Mouse (Mus musculus) olfactory bulb, adult 2 months (tissue): ENCODE results near the gene Dock2. TPM values are rescaled to one million over a fixed set of nuclear protein-coding genes. Genes with fewer than 3 reads are reported as not detected.
"Not testable (repeated sequence)": the region's sequence is repeated elsewhere in the genome, so short reads cannot be mapped to it uniquely, and the experiment has no call there.

Experiments
- H3K27ac ChIP-seq: fragments of 200-500 bp; 2 replicates; pipeline ENCODE4 v1.5.1; 2012; ENCODE audit warnings: low read depth, low read length; ENCODE audit not compliant: insufficient read depth
- H3K4me1 ChIP-seq: fragments of 200-500 bp; 2 replicates; pipeline ENCODE4 v1.6.1; 2012; ENCODE audit warnings: low read length; ENCODE audit not compliant: control insufficient read depth, insufficient read depth
- H3K4me3 ChIP-seq: fragments of 200-500 bp; 2 replicates; pipeline ENCODE4 v1.5.1; 2012; ENCODE audit warnings: mild to moderate bottlenecking, low read depth, low read length, moderate library complexity; ENCODE audit not compliant: insufficient read depth
- CTCF ChIP-seq: fragments of 200-500 bp; IDR thresholded peaks from 2 replicates; pipeline ENCODE4 v1.5.1; 2012; ENCODE audit warnings: low read depth, mild to moderate bottlenecking, low read length, moderate library complexity; ENCODE audit not compliant: insufficient read depth
- POLR2A ChIP-seq: fragments of 200-500 bp; IDR thresholded peaks from 2 replicates; pipeline ENCODE4 v1.6.1; 2012; ENCODE audit warnings: mild to moderate bottlenecking, low read depth, low read length, moderate library complexity; ENCODE audit not compliant: insufficient read depth
- WGBS: fragments of 180-500 bp; shearing (Covaris S2); methylation state at CpG from one replicate; pipeline ENCODE4 v1.1.7; 2018; 5-methylcytosine and 5-hydroxymethylcytosine counted together
- polyA plus RNA-seq: library from polyadenylated mRNA; stranded (reverse); fragments of >200 nt; gene quantifications from 2 replicates; pipeline ENCODE4 v1.2.4, GENCODE M21; 2012; ENCODE audit warnings: low replicate concordance; ENCODE audit not compliant: missing spikeins, insufficient read depth, insufficient read length

Gene Dock2
- polyA plus RNA-seq, 1 experiment: not detected

DNA sequence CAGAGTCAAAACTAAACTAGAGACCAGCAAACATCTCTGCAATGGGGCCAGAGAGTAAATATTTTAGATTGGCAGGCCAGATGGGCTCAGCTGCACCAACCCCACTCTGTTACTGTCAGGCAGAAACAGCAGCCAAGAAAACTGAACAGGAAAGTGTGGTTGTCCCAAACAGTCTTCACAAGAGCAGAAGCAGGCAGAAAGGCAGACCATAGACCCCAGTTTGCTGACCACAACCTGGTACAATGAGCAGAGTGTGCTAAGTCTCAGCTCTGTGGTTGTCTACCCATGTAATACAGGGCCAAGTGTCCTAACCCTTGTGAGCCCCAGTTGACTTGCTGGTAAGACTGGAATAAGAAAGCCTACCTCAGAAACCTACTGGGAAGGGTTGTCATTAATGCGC, 543.4 kb downstream of the Dock2 start:
- Histone ChIP-seq H3K4me3 (no peak overlapping the region), H3K27ac (no peak overlapping the region), H3K4me1 (peaks cover 4% of the 10 kb centered on the region)
- no peak for TF ChIP-seq CTCF
- TF ChIP-seq POLR2A: no peak
- WGBS: 97% methylated on average over 1 of the region's 1 CpGs

DNA sequence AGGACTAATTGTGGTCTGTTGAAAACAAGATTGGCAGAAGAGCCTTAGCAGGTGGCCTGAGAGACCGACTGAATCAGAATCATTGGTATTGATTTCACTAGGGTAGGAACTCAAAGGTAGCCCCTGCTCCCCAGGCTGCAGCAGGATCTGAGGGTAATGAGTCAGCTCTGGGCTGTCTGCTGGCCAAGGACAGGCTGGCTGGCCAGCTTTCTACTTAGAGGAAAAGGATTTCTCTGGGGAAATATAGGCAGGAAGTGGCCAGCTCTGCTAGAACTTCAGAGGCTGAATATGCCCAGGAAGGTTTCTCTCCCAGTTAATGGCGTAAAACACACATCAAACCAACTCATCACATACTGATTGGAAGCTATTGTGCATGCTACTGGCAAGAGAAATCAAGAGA, 544.0 kb downstream of the Dock2 start:
- no peak for TF ChIP-seq POLR2A
- no peak for TF ChIP-seq CTCF
- peaks cover 4% of the 10 kb centered on the region for H3K4me1 ChIP-seq
- H3K27ac ChIP-seq: no peak overlapping the region
- WGBS: 81% methylated on average over 2 of the region's 2 CpGs
- H3K4me3 ChIP-seq: no peak overlapping the region

DNA sequence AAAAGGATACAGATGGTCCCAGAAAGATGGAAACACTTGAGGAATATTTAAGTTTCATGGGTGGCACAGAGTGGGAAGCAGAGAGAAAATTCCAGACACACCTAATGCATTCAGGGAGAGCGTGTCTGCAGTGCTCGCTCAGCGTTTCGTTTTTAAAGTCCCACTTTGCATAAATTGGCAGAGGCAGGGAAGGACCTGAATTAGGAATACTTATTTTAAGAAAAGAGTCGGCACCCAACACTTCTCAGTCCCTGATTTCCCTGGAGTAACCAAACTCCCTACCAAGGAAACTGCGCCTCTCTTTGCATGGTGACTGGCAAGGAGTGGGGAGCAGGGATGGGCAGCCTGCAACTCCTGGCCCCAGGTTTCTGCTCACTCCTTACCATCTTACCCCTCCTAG, 546.8 kb downstream of the Dock2 start:
- no peak for TF ChIP-seq CTCF
- TF ChIP-seq POLR2A: no peak
- no peak overlapping the region for H3K4me3 ChIP-seq
- 63% methylated on average over 6 of the region's 6 CpGs for WGBS
- H3K27ac ChIP-seq: no peak overlapping the region
- H3K4me1 ChIP-seq: peaks cover 4% of the 10 kb centered on the region

DNA sequence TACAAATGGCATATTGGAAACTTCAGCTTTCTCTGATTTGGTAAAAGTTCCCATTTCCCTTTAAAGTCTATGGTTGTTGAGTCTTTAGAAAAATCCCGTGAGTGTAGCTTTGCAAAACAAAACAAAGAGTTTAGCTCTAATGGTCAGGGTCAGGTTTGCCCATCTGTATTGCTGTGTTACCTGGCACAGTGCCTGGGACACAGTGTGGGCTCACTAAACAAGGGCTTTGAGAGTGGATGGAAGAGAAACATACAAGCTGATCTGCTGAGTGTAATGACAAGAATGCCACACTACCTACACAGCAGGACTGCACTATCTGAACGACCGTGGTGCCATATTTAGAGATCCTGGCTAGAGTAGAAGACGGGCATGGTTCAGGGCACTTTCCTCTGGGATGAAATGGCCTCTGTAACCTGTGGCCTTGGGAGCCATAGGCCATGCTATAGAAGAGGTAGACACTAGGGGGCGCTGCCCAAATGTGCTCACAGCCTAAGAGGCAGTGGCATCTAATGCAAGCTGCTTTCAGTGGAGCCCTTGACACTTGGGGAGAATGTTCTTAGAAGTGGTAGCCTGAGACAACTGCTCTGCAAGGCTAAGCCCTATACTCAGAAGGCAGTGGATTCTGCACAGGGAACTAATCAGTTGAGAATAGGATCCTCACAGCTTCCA, 547.5 kb downstream of the Dock2 start:
- Histone ChIP-seq H3K4me3 (no peak overlapping the region), H3K4me1 (peaks cover 9% of the 10 kb centered on the region), H3K27ac (no peak overlapping the region)
- WGBS: 48% methylated on average over 5 of the region's 5 CpGs
- TF ChIP-seq CTCF (no peak), POLR2A (no peak)

DNA sequence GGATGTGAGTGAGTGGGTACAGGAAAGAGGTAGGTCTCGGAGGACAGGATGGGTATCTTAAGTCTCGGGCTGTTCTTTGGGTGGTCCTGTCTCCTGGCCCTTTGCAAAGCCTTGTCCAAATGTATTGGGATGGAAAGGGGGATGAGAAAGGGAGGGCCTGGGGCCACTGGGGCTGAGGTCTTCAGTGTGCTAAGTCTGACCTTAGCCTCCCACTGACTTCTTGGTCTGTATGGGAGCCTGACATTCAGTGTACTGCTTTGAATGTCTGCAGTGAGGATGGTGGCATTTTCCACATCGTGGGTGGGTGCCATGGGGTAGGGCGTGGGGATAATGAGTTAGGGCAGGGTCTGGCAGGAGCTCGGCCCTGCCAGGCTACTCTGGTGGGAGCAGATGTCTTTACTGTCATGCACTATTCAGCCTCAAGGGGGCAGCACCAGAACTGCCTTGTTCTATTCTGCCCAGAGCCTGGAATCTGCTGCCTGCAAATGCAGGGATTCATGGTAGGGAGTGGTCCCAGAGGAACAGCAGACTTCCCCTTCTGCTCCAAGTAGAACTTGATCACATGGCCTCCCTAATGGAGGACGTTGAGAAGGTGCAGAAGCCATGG, 554.8 kb downstream of the Dock2 start:
- H3K27ac ChIP-seq: no peak overlapping the region
- TF ChIP-seq POLR2A: no peak
- peak; percentile 56; the same call in 1 of the 2 replicates for TF ChIP-seq CTCF
- no peak overlapping the region for H3K4me3 ChIP-seq
- H3K4me1 ChIP-seq: peaks cover 22% of the 10 kb centered on the region
- WGBS: 41% methylated on average over 6 of the region's 6 CpGs

DNA sequence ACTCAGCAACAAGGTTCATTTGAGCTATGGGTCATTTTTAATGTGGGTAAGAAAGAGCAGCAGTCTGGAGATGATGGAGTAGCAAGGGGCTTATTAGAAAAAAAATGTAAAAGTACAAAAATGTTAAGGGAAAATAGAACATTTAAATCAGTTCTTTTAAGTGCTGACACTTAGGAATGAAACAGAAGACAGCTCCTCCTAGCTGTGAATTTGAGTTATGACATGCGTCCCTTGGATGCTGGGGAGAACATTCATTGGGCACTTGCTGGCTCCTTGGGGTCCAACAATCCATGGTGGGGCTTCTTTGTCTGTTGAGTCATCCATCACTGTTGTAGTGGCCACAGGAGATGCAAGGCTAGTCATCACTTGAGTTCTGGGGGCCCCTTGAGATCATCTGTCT, 556.5 kb downstream of the Dock2 start:
- TF ChIP-seq POLR2A: no peak
- TF ChIP-seq CTCF: peak; percentile 13; the same call in 1 of the 2 replicates
- Histone ChIP-seq H3K4me1 (peaks cover 22% of the 10 kb centered on the region), H3K4me3 (no peak overlapping the region), H3K27ac (no peak overlapping the region)
- 76% methylated on average over 1 of the region's 1 CpGs for WGBS

DNA sequence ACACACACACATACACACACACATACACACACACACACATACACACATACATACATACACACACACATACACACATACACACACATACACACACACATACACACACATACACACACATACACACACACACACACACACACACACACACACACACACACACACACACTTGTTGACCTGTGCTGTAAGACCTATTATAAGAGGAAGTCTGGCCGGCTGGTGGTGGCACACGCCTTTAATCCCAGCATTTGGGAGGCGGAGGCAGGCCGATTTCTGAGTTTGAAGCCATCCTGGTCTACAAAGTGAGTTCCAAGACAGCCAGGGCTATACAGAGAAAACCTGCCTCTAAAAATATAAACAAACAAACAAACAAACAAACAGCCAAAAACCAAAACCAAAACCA, 563.1 kb downstream of the Dock2 start:
- H3K4me1 ChIP-seq, H3K4me3 ChIP-seq, H3K27ac ChIP-seq: not testable (repeated sequence)
- 86% methylated on average over 4 of the region's 4 CpGs for WGBS

DNA sequence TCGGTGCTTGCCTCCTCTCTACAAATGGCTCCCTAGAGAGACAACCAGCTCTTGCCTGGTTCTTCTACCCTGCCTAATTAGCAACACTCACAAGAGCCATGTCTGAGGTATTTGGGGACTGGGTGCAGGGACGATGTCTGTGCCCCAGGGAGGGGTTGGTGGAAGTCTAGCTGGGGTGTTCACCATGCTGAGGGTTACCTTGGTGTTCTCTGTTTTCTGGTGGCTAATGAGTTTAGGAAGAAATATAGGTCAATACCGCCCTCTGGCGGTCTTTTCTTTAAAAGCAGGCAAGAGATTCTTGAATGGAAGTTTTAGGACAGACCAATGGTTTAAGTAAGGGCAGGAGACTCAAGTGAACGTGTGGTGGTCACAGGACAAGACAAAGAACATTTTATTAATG, 570.8 kb downstream of the Dock2 start:
- WGBS: 18% methylated on average over 5 of the region's 5 CpGs
- no peaks in the 10 kb centered on the region; the same call in 1 of the 2 replicates for H3K4me1 ChIP-seq
- TF ChIP-seq POLR2A (no peak), CTCF (no peak)
- H3K4me3 ChIP-seq: no peak overlapping the region
- H3K27ac ChIP-seq: no peak overlapping the region

DNA sequence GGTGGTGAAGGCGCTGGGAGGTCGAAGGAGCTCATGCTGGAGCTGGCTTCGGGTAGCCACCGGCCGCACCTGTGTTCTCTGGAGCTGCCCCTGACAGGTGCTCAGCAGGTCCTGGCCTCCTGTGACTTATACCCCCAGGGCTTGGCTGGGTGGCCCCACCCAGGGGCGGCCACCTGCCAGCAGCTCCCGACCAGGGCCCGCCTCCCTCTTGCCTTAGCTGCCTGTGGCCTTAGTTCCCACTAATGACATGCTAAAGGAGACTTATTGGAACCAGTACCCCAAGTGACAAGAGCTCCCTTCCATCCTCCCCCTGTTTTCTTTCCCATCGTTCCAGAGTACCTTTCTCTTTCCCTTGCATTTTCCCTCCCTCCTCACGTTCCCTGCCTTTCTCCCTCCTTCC, 575.7 kb downstream of the Dock2 start, which contains the start of gene Foxi1:
Gene Foxi1 (minus strand): TSS at position 101 of the 400 bp plus-strand sequence.
- H3K27ac ChIP-seq: no peak within 1 kb of the TSS
- TF ChIP-seq CTCF: no peak
- 83% methylated on average over 10 of the region's 10 CpGs for WGBS
- no peak within 1 kb of the TSS for H3K4me3 ChIP-seq
- no peaks in the 10 kb centered on the region; the same call in none of the 2 replicates for H3K4me1 ChIP-seq
